Mouse (Mus musculus) heart, postnatal 0 days (tissue): ENCODE results near the gene Pcbp2. TPM values are rescaled to one million over a fixed set of nuclear protein-coding genes. Genes with fewer than 3 reads are reported as not detected.

Experiments used
- ATAC-seq: fragments of 200-750 bp; cut with Nextera tagmentation; 2 replicates; pipeline ENCODE4 v1.8.0; 2017; ENCODE audit warnings: low read depth, moderate number of reproducible peaks, moderate library complexity; ENCODE audit not compliant: insufficient read depth
- DNase-seq: peaks from one replicate; pipeline ENCODE4 v3.0.0-alpha.2; 2016; ENCODE audit warnings: low spot score
- H3K27ac ChIP-seq: fragments of 300-500 bp; sonication (generic); 2 replicates; pipeline ENCODE4 v1.5.1; 2014; ENCODE audit warnings: low read depth, mild to moderate bottlenecking
- H3K27me3 ChIP-seq: fragments of 300-500 bp; sonication (generic); 2 replicates; pipeline ENCODE4 v1.6.1; 2014; ENCODE audit warnings: low read length, mixed read lengths; ENCODE audit not compliant: control insufficient read depth, insufficient read depth
- H3K36me3 ChIP-seq: fragments of 300-500 bp; sonication (generic); replicated peaks from 2 replicates; pipeline ENCODE4 v1.6.1; 2014; ENCODE audit warnings: low read length, mixed read lengths; ENCODE audit not compliant: control insufficient read depth, insufficient read depth
- H3K4me1 ChIP-seq: fragments of 300-500 bp; sonication (generic); 2 replicates; pipeline ENCODE4 v1.6.1; 2014; ENCODE audit warnings: antibody characterized with exemption; ENCODE audit not compliant: control insufficient read depth, insufficient read depth
- H3K4me2 ChIP-seq: fragments of 300-500 bp; sonication (generic); 2 replicates; pipeline ENCODE4 v1.6.1; 2014; ENCODE audit warnings: low read depth, mild to moderate bottlenecking, low read length, moderate library complexity
- H3K4me3 ChIP-seq: fragments of 300-500 bp; sonication (generic); 2 replicates; pipeline ENCODE4 v1.5.1; 2014; ENCODE audit warnings: low read depth, low read length
- H3K9ac ChIP-seq: fragments of 300-500 bp; sonication (generic); replicated peaks from 2 replicates; pipeline ENCODE4 v1.6.1; 2014; ENCODE audit warnings: low read depth, low read length, mixed read lengths
- H3K9me3 ChIP-seq: fragments of 300-500 bp; sonication (generic); replicated peaks from 2 replicates; pipeline ENCODE4 v1.6.1; 2016; ENCODE audit warnings: low read length; ENCODE audit not compliant: control insufficient read depth
- CTCF ChIP-seq: IDR thresholded peaks from 2 replicates; pipeline ENCODE4 v1.5.1; 2016; ENCODE audit warnings: antibody characterized with exemption, control low read depth, low read depth
- EP300 ChIP-seq: IDR thresholded peaks from 2 replicates; pipeline ENCODE4 v1.6.1; 2016; ENCODE audit warnings: antibody characterized with exemption, low read depth
- WGBS: fragments of 180-500 bp; shearing (Covaris S2); extraction: QIAGEN DNeasy Blood & Tissue Kit; methylation state at CpG from one replicate; pipeline ENCODE4 v1.1.7; 2014; 5-methylcytosine and 5-hydroxymethylcytosine counted together
- polyA plus RNA-seq: library from polyadenylated mRNA; unstranded; fragments of >200 nt; fragmentation: Nextera tagmentation; extraction: Ambion mirVana; gene quantifications from 2 replicates; pipeline ENCODE4 v1.2.1, GENCODE M21; 2015
- total RNA-seq: library from RNA; depleted of rRNA; stranded (reverse); fragments of >200 nt; gene quantifications from 2 replicates; pipeline ENCODE4 v1.2.3, GENCODE M21; 2014; ENCODE audit warnings: low replicate concordance

Pcbp2 gene
- total and polyA plus RNA-seq, 2 experiments from 2014 or later, result 118 to 221 TPM

- no peak for DNase-seq
- H3K4me3 ChIP-seq, result no peak overlapping the region
- WGBS, result 38% methylated on average over 7 of the region's 7 CpGs
- no peaks in the 10 kb centered on the region for H3K4me1 ChIP-seq
- H3K27ac ChIP-seq, result no peak overlapping the region
- no peaks in the 10 kb centered on the region for H3K9me3 ChIP-seq
- no peak overlapping the region for H3K9ac ChIP-seq
- no peak overlapping the region for H3K4me2 ChIP-seq
- no peaks in the 10 kb centered on the region for H3K27me3 ChIP-seq
- TF ChIP-seq CTCF, result no peak
- no peak for TF ChIP-seq EP300
- H3K36me3 ChIP-seq, result no peaks in the 10 kb centered on the region
- no peak for ATAC-seq
These were observed 19.4 kb upstream of the Pcbp2 start for GRCm38 (mm10) chr15:102450928-102451327.

DNA sequence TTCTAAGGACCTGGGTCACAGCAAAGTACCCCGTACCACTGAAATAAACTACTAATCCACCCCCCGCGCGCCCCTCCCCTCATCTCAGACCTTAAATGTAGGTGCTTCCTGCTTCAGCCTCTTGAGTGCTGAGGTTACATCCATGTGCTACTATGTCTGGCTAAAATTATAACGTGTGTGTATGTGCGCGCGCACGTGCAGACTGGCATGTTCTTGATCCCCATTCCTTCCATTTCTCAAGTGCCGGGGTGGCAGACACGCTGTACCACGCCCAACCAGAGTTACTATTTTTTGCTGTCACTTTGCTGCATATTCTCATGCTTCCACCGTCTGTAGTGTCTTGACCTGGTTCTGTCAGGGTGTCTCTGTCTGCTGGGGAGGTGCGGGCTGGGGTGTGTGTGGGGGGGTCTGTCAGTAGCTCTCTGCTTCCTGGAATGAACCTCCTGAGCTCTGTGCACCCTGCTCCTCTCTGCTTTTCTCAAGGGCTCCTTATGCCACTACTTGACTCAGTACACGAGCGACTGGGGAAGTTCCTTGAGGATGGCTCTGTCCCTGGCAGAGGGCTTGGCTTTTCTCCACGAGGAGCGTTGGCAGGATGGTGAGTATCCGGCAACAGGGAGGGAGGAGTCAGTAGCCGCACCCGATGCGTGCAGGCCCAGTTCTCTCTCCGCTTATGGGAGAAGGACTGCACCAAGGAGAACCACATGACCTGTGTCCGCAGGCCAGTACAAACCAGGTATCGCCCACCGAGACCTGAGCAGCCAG is 18.5 kb upstream of the Pcbp2 start:
- ATAC-seq (no peak; the same call in 1 of the 2 replicates), DNase-seq (no peak)
- Histone ChIP-seq H3K9ac (no peak overlapping the region), H3K4me1 (no peaks in the 10 kb centered on the region), H3K9me3 (no peaks in the 10 kb centered on the region), H3K4me2 (no peak overlapping the region), H3K27ac (no peak overlapping the region), H3K4me3 (no peak overlapping the region), H3K36me3 (no peaks in the 10 kb centered on the region), H3K27me3 (no peaks in the 10 kb centered on the region)
- 67% methylated on average over 26 of the region's 26 CpGs for WGBS
- TF ChIP-seq CTCF, result no peak
- TF ChIP-seq EP300, result no peak

DNA sequence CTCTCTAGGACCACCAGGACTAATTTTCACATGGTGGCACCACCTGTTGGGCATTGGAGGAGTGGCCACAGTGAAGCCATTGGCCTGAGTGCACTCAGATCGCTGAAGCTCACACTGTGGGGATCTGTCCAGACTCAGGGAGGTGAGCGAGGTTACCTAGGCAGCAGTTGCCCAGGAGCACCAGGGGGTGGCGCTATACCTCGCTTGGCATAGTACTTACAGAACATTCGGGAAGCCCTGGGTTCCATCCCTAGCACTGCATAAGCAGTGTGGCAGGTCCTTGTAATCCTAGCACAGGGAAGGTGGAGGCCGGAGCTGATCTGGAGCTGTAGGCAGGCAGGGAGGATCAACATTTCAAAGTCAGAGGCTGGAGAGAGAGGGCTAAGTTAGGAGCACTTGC is 14.3 kb upstream of the Pcbp2 start:
- Histone ChIP-seq H3K9me3 (no peaks in the 10 kb centered on the region), H3K4me2 (no peak overlapping the region), H3K27me3 (no peaks in the 10 kb centered on the region), H3K4me1 (peaks cover 15% of the 10 kb centered on the region; the same call in 1 of the 2 replicates), H3K9ac (no peak overlapping the region), H3K27ac (no peak overlapping the region), H3K4me3 (no peak overlapping the region), H3K36me3 (no peaks in the 10 kb centered on the region)
- 41% methylated on average over 6 of the region's 6 CpGs for WGBS
- TF ChIP-seq EP300 (no peak), CTCF (peak; percentile 30)
- DNase-seq, result no peak
- ATAC-seq, result no peak

- DNase-seq, result no peak
- no peak overlapping the region for H3K9ac ChIP-seq
- WGBS, result 60% methylated on average over 5 of the region's 5 CpGs
- H3K27ac ChIP-seq, result peak overlapping the region; percentile 77
- no peaks in the 10 kb centered on the region for H3K27me3 ChIP-seq
- H3K4me2 ChIP-seq, result peak overlapping the region; percentile 79
- H3K4me1 ChIP-seq, result peaks cover 16% of the 10 kb centered on the region; the same call in 1 of the 2 replicates
- H3K36me3 ChIP-seq, result no peaks in the 10 kb centered on the region; the same call in 1 of the 2 replicates
- no peaks in the 10 kb centered on the region for H3K9me3 ChIP-seq
- H3K4me3 ChIP-seq, result peak overlapping the region; percentile 57
- TF ChIP-seq CTCF, result no peak
- no peak for TF ChIP-seq EP300
- ATAC-seq, result 0 out of 2 replicates have a peak, but pooled peaks have one; percentile 1
These were observed 12.1 kb upstream of the Pcbp2 start for GRCm38 (mm10) chr15:102458050-102458736.

DNA sequence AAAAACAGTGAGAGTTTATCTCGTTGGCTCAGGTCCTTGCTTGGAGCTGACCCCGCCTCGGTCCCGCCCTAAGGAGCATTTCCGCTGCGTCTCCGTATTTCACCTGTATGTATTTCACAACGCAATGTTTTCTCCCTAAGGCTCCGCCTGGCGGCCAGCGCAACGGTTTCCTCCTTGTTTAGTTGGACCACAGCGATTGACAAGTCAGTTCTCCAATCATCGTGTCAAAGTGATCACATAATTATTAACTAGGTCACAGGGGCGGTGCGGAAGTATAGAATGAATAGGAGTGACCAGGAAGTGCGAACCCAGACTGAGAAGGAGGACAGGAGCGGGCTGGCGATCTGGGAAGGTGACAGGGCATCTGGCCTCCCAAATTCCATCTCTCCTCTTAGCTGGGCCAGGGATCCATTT is 11.4 kb upstream of the Pcbp2 start, which contains the start of gene Prr13:
Prr13 (plus strand) TSS at position 125 of the 414 bp plus-strand sequence.
- H3K4me2 ChIP-seq, result peak within 1 kb of the TSS; percentile 79
- H3K27me3 ChIP-seq, result no peaks in the 10 kb centered on the region
- whole genome bisulfite sequencing, result 0% methylated on average over 19 of the region's 19 CpGs
- peak within 1 kb of the TSS; percentile 77 for H3K27ac ChIP-seq
- no peaks in the 10 kb centered on the region; the same call in 1 of the 2 replicates for H3K36me3 ChIP-seq
- peak within 1 kb of the TSS; percentile 57 for H3K4me3 ChIP-seq
- peaks cover 16% of the 10 kb centered on the region; the same call in 1 of the 2 replicates for H3K4me1 ChIP-seq
- TF ChIP-seq EP300 (no peak), CTCF (peak; percentile 72)
- peak within 1 kb of the TSS; percentile 56; the same call in 1 of the 2 replicates for H3K9ac ChIP-seq
- H3K9me3 ChIP-seq, result no peaks in the 10 kb centered on the region
- peak; percentile 94 for DNase-seq
- ATAC-seq, result peak; percentile 89
